Mouse (Mus musculus): ENCODE results near the gene Ube2a.

DNA sequence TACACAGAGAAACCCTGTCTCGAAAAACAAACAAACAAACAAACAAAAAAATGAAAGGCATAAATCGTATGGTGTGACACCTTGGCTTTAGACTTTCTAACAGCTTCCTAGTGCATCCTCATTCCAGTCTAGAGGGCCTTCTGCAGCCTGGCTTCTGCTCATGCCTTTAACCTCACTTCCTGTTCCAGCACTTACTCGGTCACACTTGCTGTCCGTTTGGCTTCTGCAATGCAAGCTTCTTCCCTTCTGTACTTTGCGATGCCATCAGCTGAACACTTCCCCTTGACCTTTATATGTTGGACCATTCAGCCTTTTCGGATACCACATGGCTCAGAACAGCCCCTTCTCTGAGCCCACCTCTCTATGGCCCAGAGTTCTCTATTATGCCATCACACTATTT lies 32.0 kb upstream of the Ube2a start:
- TF ChIP-seq POLR2A (IDR thresholded peaks at IDR 0.05; ENCODE audit: low read depth, low read length), result no peak
- no peak for TF ChIP-seq CTCF (conservative IDR thresholded peaks at IDR 0.05; ENCODE audit: insufficient read depth, insufficient read length, low read depth, low read length)
